Mouse (Mus musculus): Measurements from ENCODE around the gene Ssrp1. TPM values are rescaled to one million over a fixed set of nuclear protein-coding genes. Genes with fewer than 3 reads are reported as not detected.

Ssrp1 gene
- polyA plus RNA-seq, 1 experiment from 2014 or later = 311 TPM

- no peaks in the 10 kb centered on the region for H3K27me3 ChIP-seq
- ATAC-seq (ENCODE audit: insufficient number of reproducible peaks, insufficient read depth, low FRiP score, low TSS enrichment) = peak; percentile 55; the same call in 1 of the 2 replicates
- H3K9me3 ChIP-seq = no peaks in the 10 kb centered on the region
- H3K4me2 ChIP-seq (replicated peaks) = peak overlapping the region; percentile 62
- H3K4me1 ChIP-seq = peaks cover 17% of the 10 kb centered on the region
- WGBS = 14% methylated on average over 10 of the region's 11 CpGs
- 0 out of 2 replicates have a peak overlapping the region, but pooled peaks have one; percentile 45 for H3K9ac ChIP-seq
- H3K36me3 ChIP-seq = peaks cover 79% of the 10 kb centered on the region
- H3K4me3 ChIP-seq = peak overlapping the region; percentile 29
- 0 out of 2 replicates have a peak overlapping the region, but pooled peaks have one; percentile 60 for H3K27ac ChIP-seq
These were observed 23.6 kb downstream of the Ssrp1 start for GRCm38 (mm10) chr2:85060591-85061060.

- no peak overlapping the region for H3K27ac ChIP-seq
- 22% methylated on average over 10 of the region's 10 CpGs for WGBS
These were observed 24.1 kb downstream of the Ssrp1 start for GRCm38 (mm10) chr2:85061107-85061541.

GRCm38 (mm10) chr2:85065141-85065875, 28.3 kb downstream of the Ssrp1 start:
- no peak overlapping the region for H3K9ac ChIP-seq
- ATAC-seq (ENCODE audit: insufficient number of reproducible peaks, insufficient read depth, low FRiP score, low TSS enrichment) = no peak
- no peaks in the 10 kb centered on the region for H3K9me3 ChIP-seq
- no peaks in the 10 kb centered on the region for H3K27me3 ChIP-seq
- peaks cover 11% of the 10 kb centered on the region for H3K4me1 ChIP-seq
- no peak overlapping the region for H3K4me2 ChIP-seq (replicated peaks)
- H3K4me3 ChIP-seq = no peak overlapping the region
- H3K27ac ChIP-seq = no peak overlapping the region
- WGBS = 85% methylated on average over 12 of the region's 12 CpGs
- H3K36me3 ChIP-seq = peaks cover 53% of the 10 kb centered on the region

More at GRCm38 (mm10) chr2:85061107-85061541, 24.1 kb downstream of the Ssrp1 start:
- H3K36me3 ChIP-seq = peaks cover 74% of the 10 kb centered on the region
- H3K27me3 ChIP-seq = no peaks in the 10 kb centered on the region
- no peaks in the 10 kb centered on the region for H3K9me3 ChIP-seq
- peak overlapping the region; percentile 62 for H3K4me2 ChIP-seq (replicated peaks)
- H3K4me1 ChIP-seq = peaks cover 17% of the 10 kb centered on the region
- H3K9ac ChIP-seq = 0 out of 2 replicates have a peak overlapping the region, but pooled peaks have one; percentile 45
- ATAC-seq (ENCODE audit: insufficient number of reproducible peaks, insufficient read depth, low FRiP score, low TSS enrichment) = no peak
- H3K4me3 ChIP-seq = peak overlapping the region; percentile 29

GRCm38 (mm10) chr2:85066937-85067336, 29.9 kb downstream of the Ssrp1 start:
- H3K9ac ChIP-seq = no peak overlapping the region
- no peak overlapping the region for H3K4me2 ChIP-seq (replicated peaks)
- no peaks in the 10 kb centered on the region for H3K27me3 ChIP-seq
- H3K36me3 ChIP-seq = peaks cover 66% of the 10 kb centered on the region
- no peaks in the 10 kb centered on the region for H3K9me3 ChIP-seq
- WGBS = 94% methylated on average over 5 of the region's 5 CpGs
- ATAC-seq (ENCODE audit: insufficient number of reproducible peaks, insufficient read depth, low FRiP score, low TSS enrichment) = no peak
- no peak overlapping the region for H3K4me3 ChIP-seq
- H3K27ac ChIP-seq = no peak overlapping the region
- no peaks in the 10 kb centered on the region for H3K4me1 ChIP-seq

GRCm38 (mm10) chr2:85067903-85068625, 31.0 kb downstream of the Ssrp1 start:
- H3K9me3 ChIP-seq = no peaks in the 10 kb centered on the region
- no peak overlapping the region for H3K27ac ChIP-seq
- WGBS = 83% methylated on average over 10 of the region's 10 CpGs
- ATAC-seq (ENCODE audit: insufficient number of reproducible peaks, insufficient read depth, low FRiP score, low TSS enrichment) = no peak
- H3K27me3 ChIP-seq = no peaks in the 10 kb centered on the region
- H3K4me1 ChIP-seq = no peaks in the 10 kb centered on the region
- H3K4me3 ChIP-seq = no peak overlapping the region
- H3K9ac ChIP-seq = no peak overlapping the region
- peaks cover 65% of the 10 kb centered on the region for H3K36me3 ChIP-seq
- H3K4me2 ChIP-seq (replicated peaks) = no peak overlapping the region

GRCm38 (mm10) chr2:85068626-85069025, 31.6 kb downstream of the Ssrp1 start:
- no peak for ATAC-seq (ENCODE audit: insufficient number of reproducible peaks, insufficient read depth, low FRiP score, low TSS enrichment)
- H3K9ac ChIP-seq = no peak overlapping the region
- H3K27ac ChIP-seq = no peak overlapping the region
- no peaks in the 10 kb centered on the region for H3K4me1 ChIP-seq
- no peak overlapping the region for H3K4me3 ChIP-seq
- H3K27me3 ChIP-seq = no peaks in the 10 kb centered on the region
- no peak overlapping the region for H3K4me2 ChIP-seq (replicated peaks)
- peaks cover 63% of the 10 kb centered on the region for H3K36me3 ChIP-seq
- no peaks in the 10 kb centered on the region for H3K9me3 ChIP-seq
- WGBS = 84% methylated on average over 2 of the region's 2 CpGs

GRCm38 (mm10) chr2:85070086-85070485, 33.1 kb downstream of the Ssrp1 start:
- no peak for ATAC-seq (ENCODE audit: insufficient number of reproducible peaks, insufficient read depth, low FRiP score, low TSS enrichment)
- H3K36me3 ChIP-seq = peaks cover 61% of the 10 kb centered on the region
- H3K4me1 ChIP-seq = no peaks in the 10 kb centered on the region
- 77% methylated on average over 15 of the region's 15 CpGs for WGBS
- no peaks in the 10 kb centered on the region for H3K9me3 ChIP-seq
- no peak overlapping the region for H3K4me3 ChIP-seq
- H3K27me3 ChIP-seq = no peaks in the 10 kb centered on the region
- no peak overlapping the region for H3K4me2 ChIP-seq (replicated peaks)
- H3K9ac ChIP-seq = no peak overlapping the region
- H3K27ac ChIP-seq = no peak overlapping the region

- peaks cover 53% of the 10 kb centered on the region for H3K36me3 ChIP-seq
- no peaks in the 10 kb centered on the region for H3K27me3 ChIP-seq
- no peaks in the 10 kb centered on the region for H3K4me1 ChIP-seq
- no peak for ATAC-seq (ENCODE audit: insufficient number of reproducible peaks, insufficient read depth, low FRiP score, low TSS enrichment)
- H3K4me2 ChIP-seq (replicated peaks) = no peak overlapping the region
- WGBS = 76% methylated on average over 5 of the region's 5 CpGs
- H3K27ac ChIP-seq = no peak overlapping the region
- no peak overlapping the region for H3K4me3 ChIP-seq
- no peaks in the 10 kb centered on the region for H3K9me3 ChIP-seq
- H3K9ac ChIP-seq = no peak overlapping the region
These were observed 34.9 kb downstream of the Ssrp1 start for GRCm38 (mm10) chr2:85071921-85072320.

GRCm38 (mm10) chr2:85073751-85074150, 36.7 kb downstream of the Ssrp1 start:
- no peak for ATAC-seq (ENCODE audit: insufficient number of reproducible peaks, insufficient read depth, low FRiP score, low TSS enrichment)
- Histone ChIP-seq H3K27me3 (no peaks in the 10 kb centered on the region), H3K9ac (no peak overlapping the region), H3K4me1 (no peaks in the 10 kb centered on the region), H3K9me3 (no peaks in the 10 kb centered on the region), H3K4me3 (no peak overlapping the region), H3K27ac (no peak overlapping the region), H3K36me3 (peaks cover 51% of the 10 kb centered on the region), H3K4me2 (replicated peaks) (no peak overlapping the region)
- WGBS = 85% methylated on average over 5 of the region's 5 CpGs

GRCm38 (mm10) chr2:85088716-85089646, 51.9 kb downstream of the Ssrp1 start:
- WGBS = 62% methylated on average over 11 of the region's 11 CpGs
- H3K27ac ChIP-seq = no peak overlapping the region
- H3K4me3 ChIP-seq = no peak overlapping the region
- no peaks in the 10 kb centered on the region for H3K36me3 ChIP-seq
- no peak overlapping the region for H3K9ac ChIP-seq
- no peaks in the 10 kb centered on the region for H3K27me3 ChIP-seq
- H3K4me2 ChIP-seq (replicated peaks) = no peak overlapping the region
- no peaks in the 10 kb centered on the region for H3K4me1 ChIP-seq
- no peaks in the 10 kb centered on the region for H3K9me3 ChIP-seq
- ATAC-seq (ENCODE audit: insufficient number of reproducible peaks, insufficient read depth, low FRiP score, low TSS enrichment) = peak; percentile 56; the same call in 1 of the 2 replicates

GRCm38 (mm10) chr2:85091325-85091724, 54.3 kb downstream of the Ssrp1 start:
- Histone ChIP-seq H3K4me3 (no peak overlapping the region), H3K4me2 (replicated peaks) (no peak overlapping the region), H3K36me3 (no peaks in the 10 kb centered on the region), H3K9ac (no peak overlapping the region), H3K9me3 (no peaks in the 10 kb centered on the region), H3K27ac (no peak overlapping the region), H3K27me3 (no peaks in the 10 kb centered on the region), H3K4me1 (no peaks in the 10 kb centered on the region)
- no peak for ATAC-seq (ENCODE audit: insufficient number of reproducible peaks, insufficient read depth, low FRiP score, low TSS enrichment)
- 94% methylated on average over 4 of the region's 4 CpGs for WGBS

All from embryonic facial prominence, embryonic 12.5 days (tissue).